Mouse (Mus musculus) neural tube, embryonic 15.5 days (tissue): ENCODE data around the gene Cxcl17. TPM values are rescaled to one million over a fixed set of nuclear protein-coding genes. Genes with fewer than 3 reads are reported as not detected.

Source experiments
- ATAC-seq: fragments of 200-750 bp; cut with Nextera tagmentation; 2 replicates; pipeline ENCODE4 v1.8.0; 2017; ENCODE audit warnings: mild to moderate bottlenecking, moderate TSS enrichment, moderate library complexity; ENCODE audit not compliant: low FRiP score
- H3K27ac ChIP-seq: fragments of 300-500 bp; sonication (generic); replicated peaks from 2 replicates; pipeline ENCODE4 v1.5.1; 2015; ENCODE audit warnings: mild to moderate bottlenecking, inconsistent platforms
- H3K27me3 ChIP-seq: fragments of 300-500 bp; sonication (generic); replicated peaks from 2 replicates; pipeline ENCODE4 v1.6.1; 2015; ENCODE audit warnings: inconsistent platforms
- H3K36me3 ChIP-seq: fragments of 300-500 bp; sonication (generic); 2 replicates; pipeline ENCODE4 v1.6.1; 2015; ENCODE audit warnings: inconsistent platforms
- H3K4me1 ChIP-seq: fragments of 300-500 bp; sonication (generic); 2 replicates; pipeline ENCODE4 v1.6.1; 2015; ENCODE audit warnings: inconsistent platforms
- H3K4me2 ChIP-seq: fragments of 300-500 bp; sonication (generic); 2 replicates; pipeline ENCODE4 v1.6.1; 2015; ENCODE audit warnings: inconsistent platforms, mild to moderate bottlenecking, moderate library complexity
- H3K4me3 ChIP-seq: fragments of 300-500 bp; sonication (generic); replicated peaks from 2 replicates; pipeline ENCODE4 v1.5.1; 2015; ENCODE audit warnings: mild to moderate bottlenecking, inconsistent platforms
- H3K9ac ChIP-seq: fragments of 300-500 bp; sonication (generic); replicated peaks from 2 replicates; pipeline ENCODE4 v1.6.1; 2015; ENCODE audit warnings: mild to moderate bottlenecking, inconsistent platforms
- H3K9me3 ChIP-seq: fragments of 300-500 bp; sonication (generic); replicated peaks from 2 replicates; pipeline ENCODE4 v1.6.1; 2016; ENCODE audit warnings: inconsistent platforms
- WGBS: fragments of 180-500 bp; shearing (Covaris S2); methylation state at CpG from one replicate; pipeline ENCODE4 v1.1.7; 2015; ENCODE audit warnings: mixed read lengths; 5-methylcytosine and 5-hydroxymethylcytosine counted together
- polyA plus RNA-seq: library from polyadenylated mRNA; unstranded; fragments of >200 nt; fragmentation: Nextera tagmentation; extraction: Ambion mirVana; gene quantifications from 2 replicates; pipeline ENCODE4 v1.2.1, GENCODE M21; 2015

Gene Cxcl17
- polyA plus RNA-seq, 1 experiment from 2014 or later: 1.6 TPM

DNA sequence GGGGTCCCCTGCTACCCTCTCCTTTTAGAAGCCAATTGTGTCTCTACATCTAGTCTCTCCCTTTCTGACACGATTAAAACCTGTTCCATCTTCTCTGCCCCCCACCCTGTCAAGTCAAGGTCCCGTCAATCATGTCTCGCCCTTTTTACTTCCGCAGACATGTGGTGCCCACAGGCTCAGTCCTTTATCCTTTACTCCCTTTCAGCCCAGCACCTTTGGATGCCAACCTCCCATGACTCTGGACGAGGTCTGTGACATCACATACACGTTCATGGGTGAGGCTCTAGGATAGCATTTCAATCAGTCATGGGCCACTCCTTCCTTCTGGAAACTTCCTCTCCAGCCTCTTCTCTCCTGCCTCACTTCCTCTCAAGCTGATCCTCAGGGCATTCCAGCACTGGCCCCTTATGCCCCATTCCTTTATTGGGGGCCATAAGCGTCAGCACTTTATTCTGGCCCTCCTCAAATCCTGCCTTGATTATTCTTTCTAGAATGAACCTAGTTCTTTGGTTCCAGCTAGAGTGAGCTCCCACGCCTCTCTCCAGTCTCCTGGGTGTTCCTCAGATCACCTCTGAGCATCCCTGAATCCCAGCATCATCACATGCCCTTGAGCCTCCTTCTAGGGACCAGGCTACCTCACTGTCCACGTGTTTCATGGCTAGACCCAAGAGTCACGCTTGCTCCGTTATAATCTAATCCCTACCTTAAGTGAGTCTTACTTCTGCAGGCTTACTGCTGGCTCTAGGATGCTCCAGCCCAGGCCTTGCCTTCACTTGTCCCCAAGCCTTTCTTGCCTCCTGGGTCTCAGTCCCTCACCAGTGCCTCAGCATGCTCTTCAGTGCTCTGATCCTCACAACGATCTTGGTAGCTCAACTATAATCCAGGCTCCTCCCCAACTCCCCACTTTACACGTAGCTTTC lies 34.2 kb downstream of the Cxcl17 start:
- H3K27ac ChIP-seq: no peak overlapping the region
- peaks cover 20% of the 10 kb centered on the region for H3K36me3 ChIP-seq
- no peak overlapping the region for H3K9ac ChIP-seq
- peaks cover 35% of the 10 kb centered on the region for H3K4me1 ChIP-seq
- no peak overlapping the region for H3K4me2 ChIP-seq
- no peaks in the 10 kb centered on the region for H3K27me3 ChIP-seq
- H3K9me3 ChIP-seq: no peaks in the 10 kb centered on the region
- no peak for ATAC-seq
- 85% methylated on average over 13 of the region's 13 CpGs for WGBS
- H3K4me3 ChIP-seq: no peak overlapping the region

DNA sequence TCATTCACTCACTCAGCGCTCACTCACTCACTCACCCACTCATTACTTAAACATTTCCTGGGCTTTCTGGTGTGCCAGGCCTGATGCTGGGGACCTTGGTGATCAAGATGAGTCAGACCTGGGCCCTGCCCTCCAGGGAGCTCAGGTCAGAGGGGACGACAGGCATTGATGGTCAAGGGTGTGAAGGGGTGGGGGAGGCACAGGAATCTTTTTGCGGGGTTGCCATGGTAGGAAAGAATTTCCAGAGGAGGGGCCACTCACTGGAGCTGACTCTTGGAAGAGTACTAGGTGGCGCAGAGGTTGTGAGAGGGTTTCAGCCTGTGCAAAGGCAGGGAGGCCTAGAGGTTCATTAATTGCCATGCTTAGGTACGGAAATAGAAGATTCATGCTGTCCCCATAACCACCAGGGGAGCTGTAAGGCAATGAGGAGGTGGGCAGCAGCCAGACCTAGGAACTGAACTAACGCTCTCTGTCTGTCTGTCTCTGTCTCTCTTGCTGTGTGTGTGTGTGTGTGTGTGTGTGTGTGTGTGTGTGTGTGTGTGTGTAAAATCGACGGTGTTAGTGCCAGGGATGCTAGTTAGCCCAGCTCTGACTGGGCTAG lies 35.5 kb downstream of the Cxcl17 start:
- H3K4me1 ChIP-seq: peaks cover 35% of the 10 kb centered on the region
- H3K4me3 ChIP-seq: peak overlapping the region; percentile 37
- no peak overlapping the region for H3K27ac ChIP-seq
- H3K4me2 ChIP-seq: peak overlapping the region; percentile 54
- 38% methylated on average over 8 of the region's 8 CpGs for WGBS
- peak overlapping the region; percentile 24 for H3K9ac ChIP-seq
- peaks cover 10% of the 10 kb centered on the region for H3K36me3 ChIP-seq
- peak; percentile 15 for ATAC-seq
- no peaks in the 10 kb centered on the region for H3K27me3 ChIP-seq
- H3K9me3 ChIP-seq: no peaks in the 10 kb centered on the region

DNA sequence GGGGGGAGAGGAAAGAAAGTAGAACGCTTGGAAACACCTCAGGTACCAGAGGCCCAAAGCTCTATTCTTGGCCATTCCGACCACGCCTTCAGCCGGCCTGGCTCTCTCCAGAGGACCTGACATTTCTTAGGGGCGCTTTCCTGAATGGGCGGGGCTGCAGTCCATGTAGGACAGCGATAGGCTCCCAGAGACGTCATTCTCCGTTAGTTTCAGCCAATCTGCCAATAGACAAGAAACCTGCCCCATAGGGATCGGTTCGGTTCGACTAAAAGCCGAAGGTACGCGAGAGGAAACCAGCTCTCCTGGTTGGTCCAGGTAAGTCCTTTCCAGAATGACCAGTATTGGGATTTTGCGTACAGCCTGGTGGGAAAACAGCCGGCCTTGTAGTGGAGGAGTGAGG lies 36.1 kb downstream of the Cxcl17 start:
- peak overlapping the region; percentile 24 for H3K9ac ChIP-seq
- H3K27ac ChIP-seq: no peak overlapping the region
- no peaks in the 10 kb centered on the region for H3K27me3 ChIP-seq
- H3K4me1 ChIP-seq: peaks cover 35% of the 10 kb centered on the region
- WGBS: 3% methylated on average over 17 of the region's 17 CpGs
- ATAC-seq: peak; percentile 84
- H3K4me2 ChIP-seq: peak overlapping the region; percentile 54
- H3K4me3 ChIP-seq: peak overlapping the region; percentile 37
- H3K9me3 ChIP-seq: no peaks in the 10 kb centered on the region
- peaks cover 3% of the 10 kb centered on the region; the same call in 1 of the 2 replicates for H3K36me3 ChIP-seq

DNA sequence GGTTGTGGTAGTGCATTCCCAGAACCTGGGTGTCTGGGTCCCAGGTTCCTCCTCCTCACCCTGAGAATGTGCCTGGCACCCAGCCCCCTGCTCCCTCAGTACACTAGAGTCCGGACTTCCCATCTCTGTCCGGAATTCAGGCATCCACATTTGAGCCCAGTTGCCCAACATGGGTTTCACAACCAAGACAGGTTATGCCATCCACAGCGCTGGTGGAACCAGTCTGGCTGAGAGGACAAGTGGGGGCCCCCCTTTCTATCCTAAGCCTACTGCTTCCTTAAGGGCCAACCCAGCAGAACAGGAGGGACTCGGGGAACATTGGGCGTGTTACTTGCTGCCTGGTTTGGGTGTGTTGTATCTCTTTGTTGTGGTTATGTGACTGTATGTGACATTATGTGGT lies 40.2 kb downstream of the Cxcl17 start:
- 92% methylated on average over 5 of the region's 5 CpGs for WGBS

DNA sequence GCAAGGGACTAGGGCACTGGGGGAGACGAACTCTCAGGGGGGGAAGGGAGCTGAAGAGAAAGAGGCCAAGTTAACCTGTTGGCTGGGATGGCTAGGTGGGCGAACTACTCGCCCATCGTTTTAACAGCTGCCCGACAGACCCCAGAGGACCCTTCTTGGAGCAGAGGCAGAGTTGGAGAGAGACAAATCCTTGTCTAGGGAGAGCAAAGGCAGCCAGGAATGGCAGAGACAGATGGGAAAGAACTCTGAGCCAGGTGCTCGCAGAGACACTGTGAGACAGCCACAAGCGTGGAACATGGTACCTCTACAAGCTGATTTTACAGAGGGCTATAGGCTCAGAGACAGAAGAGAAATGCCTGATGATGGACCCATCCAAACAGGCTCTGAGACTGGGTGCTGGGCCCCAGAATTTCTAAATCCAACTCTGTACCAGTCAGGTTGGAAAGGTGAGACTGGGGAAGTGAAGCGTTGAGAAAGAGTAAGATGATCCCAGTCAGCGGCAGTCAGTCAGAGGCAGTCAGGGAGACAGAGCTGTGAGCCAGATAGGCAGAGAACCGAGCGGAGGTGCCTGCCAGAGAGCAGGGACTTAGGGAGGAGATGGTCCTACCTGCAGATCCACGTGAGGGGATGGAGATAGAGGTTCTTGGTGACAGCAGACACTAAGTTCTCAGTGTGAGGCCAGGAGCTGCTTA lies 43.5 kb downstream of the Cxcl17 start, which contains the start of gene Cnfn:
Gene Cnfn, minus strand, starts transcription at position 667 of the 692 bp plus-strand sequence.
- H3K9me3 ChIP-seq: no peaks in the 10 kb centered on the region
- no peak for ATAC-seq
- no peak within 1 kb of the TSS for H3K9ac ChIP-seq
- peaks cover 5% of the 10 kb centered on the region for H3K36me3 ChIP-seq
- no peak within 1 kb of the TSS for H3K27ac ChIP-seq
- no peak within 1 kb of the TSS for H3K4me2 ChIP-seq
- H3K4me1 ChIP-seq: peaks cover 33% of the 10 kb centered on the region
- 57% methylated on average over 12 of the region's 12 CpGs for WGBS
- peaks cover 33% of the 10 kb centered on the region for H3K27me3 ChIP-seq
- no peak within 1 kb of the TSS for H3K4me3 ChIP-seq

More for the DNA sequence above, 40.2 kb downstream of the Cxcl17 start:
- H3K4me2 ChIP-seq: no peak overlapping the region
- no peak overlapping the region for H3K9ac ChIP-seq
- H3K4me1 ChIP-seq: peaks cover 26% of the 10 kb centered on the region
- no peak overlapping the region for H3K27ac ChIP-seq
- ATAC-seq: no peak
- H3K36me3 ChIP-seq: no peaks in the 10 kb centered on the region
- H3K9me3 ChIP-seq: no peaks in the 10 kb centered on the region
- H3K27me3 ChIP-seq: peaks cover 26% of the 10 kb centered on the region
- H3K4me3 ChIP-seq: no peak overlapping the region

DNA sequence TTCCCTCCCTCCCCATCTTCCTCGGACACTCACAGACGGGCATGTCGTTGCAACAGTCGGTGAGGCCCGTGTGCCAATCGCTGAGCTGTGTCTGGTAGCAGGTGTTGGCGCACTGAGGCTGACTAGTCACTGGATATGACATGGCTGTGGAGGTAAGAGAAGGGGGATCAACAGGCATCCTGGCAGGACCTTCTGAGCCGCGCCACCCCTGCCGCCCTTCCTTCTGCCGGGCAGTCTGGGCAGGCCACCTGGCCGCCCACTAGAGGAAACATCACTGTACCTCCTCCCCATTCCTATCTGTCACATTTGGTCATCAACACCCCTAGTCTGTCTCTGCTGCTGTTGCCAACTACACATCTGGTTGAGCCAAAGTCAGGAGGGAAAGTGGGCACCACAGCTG lies 44.4 kb downstream of the Cxcl17 start:
- 24% methylated on average over 12 of the region's 12 CpGs for WGBS
- Histone ChIP-seq H3K9me3 (no peaks in the 10 kb centered on the region), H3K4me1 (peaks cover 33% of the 10 kb centered on the region), H3K27ac (no peak overlapping the region), H3K4me3 (no peak overlapping the region), H3K36me3 (peaks cover 13% of the 10 kb centered on the region), H3K27me3 (peaks cover 33% of the 10 kb centered on the region), H3K9ac (no peak overlapping the region), H3K4me2 (no peak overlapping the region)
- no peak for ATAC-seq

DNA sequence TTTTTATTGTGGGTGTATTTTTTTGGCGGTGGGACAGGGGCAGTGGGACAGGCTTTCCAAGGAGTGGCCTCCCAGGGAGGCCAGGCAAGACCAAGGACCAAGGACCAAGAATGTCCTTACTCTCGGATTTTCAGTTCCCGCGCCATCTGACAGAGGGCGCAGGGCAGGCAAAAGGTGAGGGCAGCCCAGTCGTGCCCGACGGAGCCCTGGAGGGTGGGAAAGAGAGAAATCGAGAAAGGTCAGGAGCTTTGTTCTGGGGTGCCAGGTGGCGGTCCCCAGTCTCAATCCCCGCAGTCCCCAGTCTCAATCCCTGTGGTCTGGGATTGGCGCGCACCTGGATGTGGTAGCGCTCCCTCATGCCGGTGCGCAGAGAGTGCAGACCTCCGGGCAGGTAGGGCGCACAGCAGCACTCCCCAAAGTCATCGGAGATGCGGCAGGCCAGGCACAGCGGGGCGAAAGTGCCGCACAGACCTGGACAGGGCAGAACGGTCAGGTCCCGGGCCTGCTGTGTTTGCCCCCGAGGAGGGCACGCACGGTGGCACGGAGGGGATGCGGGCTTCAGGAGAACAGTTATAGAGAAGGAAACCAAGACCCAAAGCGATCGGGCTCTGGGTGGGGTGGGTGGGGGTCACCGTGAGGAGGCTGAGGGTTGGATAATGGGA lies 44.9 kb downstream of the Cxcl17 start:
- Histone ChIP-seq H3K9ac (no peak overlapping the region), H3K4me1 (peaks cover 33% of the 10 kb centered on the region), H3K36me3 (peaks cover 18% of the 10 kb centered on the region), H3K27me3 (peaks cover 33% of the 10 kb centered on the region), H3K4me3 (no peak overlapping the region), H3K9me3 (no peaks in the 10 kb centered on the region), H3K27ac (no peak overlapping the region), H3K4me2 (peak overlapping the region; percentile 17; the same call in 1 of the 2 replicates)
- 3% methylated on average over 32 of the region's 33 CpGs for WGBS
- no peak for ATAC-seq

DNA sequence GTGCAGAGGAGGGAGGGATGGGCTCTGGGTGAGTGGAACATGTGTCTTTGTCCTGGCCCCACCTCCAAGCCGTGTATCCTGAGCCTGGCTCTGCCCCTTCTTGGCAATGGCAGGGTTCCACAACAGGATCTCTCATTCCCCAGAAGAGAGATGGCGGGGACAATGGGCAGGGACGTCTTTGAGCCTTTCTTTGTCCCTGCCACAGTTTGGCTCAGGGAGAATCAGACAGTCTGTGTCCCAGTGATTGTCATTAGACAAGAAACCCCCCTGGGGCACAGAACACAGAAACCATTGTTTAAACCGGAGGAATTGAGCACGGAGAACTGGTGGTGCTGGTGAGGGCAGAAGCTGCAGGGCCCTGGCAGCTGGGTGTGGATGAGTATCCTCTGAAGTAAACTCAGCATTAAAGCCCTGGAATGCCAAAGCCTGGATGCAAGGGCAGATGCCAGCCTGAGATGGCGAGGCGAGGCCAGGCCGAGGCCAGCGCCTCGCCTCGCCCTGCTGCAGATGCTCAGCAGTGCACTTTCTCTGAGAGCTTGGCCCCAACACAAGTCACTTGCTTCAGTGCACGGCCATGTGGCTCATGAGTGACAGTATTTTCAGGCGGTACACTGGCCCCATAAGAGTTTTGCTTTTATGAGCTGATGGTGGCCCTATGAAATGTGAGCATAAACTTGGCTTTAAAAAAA lies 46.6 kb downstream of the Cxcl17 start:
- no peak for ATAC-seq
- no peak overlapping the region for H3K9ac ChIP-seq
- peaks cover 33% of the 10 kb centered on the region for H3K27me3 ChIP-seq
- H3K4me1 ChIP-seq: peaks cover 33% of the 10 kb centered on the region
- 22% methylated on average over 13 of the region's 13 CpGs for WGBS
- H3K9me3 ChIP-seq: no peaks in the 10 kb centered on the region
- H3K4me2 ChIP-seq: no peak overlapping the region
- peaks cover 27% of the 10 kb centered on the region for H3K36me3 ChIP-seq
- H3K27ac ChIP-seq: peak overlapping the region; percentile 52
- no peak overlapping the region for H3K4me3 ChIP-seq

DNA sequence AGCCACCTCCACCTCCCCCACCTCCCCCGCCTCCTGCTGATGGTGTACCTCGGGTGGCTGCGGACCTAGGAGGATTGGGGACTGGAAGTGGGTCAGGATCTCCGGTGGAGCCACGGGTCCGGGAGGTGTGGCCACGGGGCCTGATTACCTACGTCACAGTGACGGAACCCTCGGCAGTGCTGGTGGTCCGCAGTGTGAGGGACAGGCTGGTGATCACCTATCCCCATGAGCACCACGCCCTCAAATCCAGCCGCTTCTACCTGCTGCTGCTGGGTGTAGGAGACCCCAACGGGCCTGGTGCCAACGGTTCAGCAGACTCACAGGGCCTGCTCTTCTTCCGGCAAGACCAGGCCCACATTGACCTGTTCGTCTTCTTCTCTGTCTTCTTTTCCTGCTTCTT lies 49.1 kb downstream of the Cxcl17 start:
- peaks cover 33% of the 10 kb centered on the region for H3K4me1 ChIP-seq
- H3K4me2 ChIP-seq: no peak overlapping the region
- peaks cover 16% of the 10 kb centered on the region for H3K27me3 ChIP-seq
- ATAC-seq: no peak
- H3K27ac ChIP-seq: no peak overlapping the region
- no peak overlapping the region for H3K9ac ChIP-seq
- peaks cover 50% of the 10 kb centered on the region for H3K36me3 ChIP-seq
- no peak overlapping the region for H3K4me3 ChIP-seq
- H3K9me3 ChIP-seq: no peaks in the 10 kb centered on the region
- 95% methylated on average over 17 of the region's 17 CpGs for WGBS

DNA sequence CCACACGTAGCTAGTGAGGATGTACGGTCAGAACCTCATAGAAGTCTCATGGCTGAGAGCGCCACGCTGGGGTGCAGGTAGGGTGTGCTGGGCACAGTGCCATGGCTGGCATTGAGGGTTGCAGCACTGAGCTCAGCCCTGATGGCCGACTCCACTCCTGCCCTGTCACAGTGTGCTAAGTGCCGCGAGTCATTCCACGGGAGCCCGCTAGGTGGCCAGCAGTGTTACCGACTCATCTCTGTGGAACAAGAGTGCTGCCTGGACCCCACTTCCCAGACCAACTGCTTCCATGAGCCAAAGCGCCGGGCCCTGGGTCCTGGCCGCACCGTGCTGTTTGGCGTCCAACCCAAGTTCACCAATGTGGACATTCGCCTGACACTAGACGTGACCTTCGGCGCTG lies 49.5 kb downstream of the Cxcl17 start:
- WGBS: 86% methylated on average over 19 of the region's 19 CpGs
- no peak for ATAC-seq
- H3K4me3 ChIP-seq: no peak overlapping the region
- H3K36me3 ChIP-seq: peaks cover 52% of the 10 kb centered on the region
- no peaks in the 10 kb centered on the region for H3K9me3 ChIP-seq
- no peak overlapping the region for H3K27ac ChIP-seq
- H3K9ac ChIP-seq: no peak overlapping the region
- H3K4me2 ChIP-seq: no peak overlapping the region
- H3K27me3 ChIP-seq: peaks cover 13% of the 10 kb centered on the region
- H3K4me1 ChIP-seq: peaks cover 32% of the 10 kb centered on the region
